8 mouse cellular contexts compared by ENCODE assay signal in the genomic region with DNA sequence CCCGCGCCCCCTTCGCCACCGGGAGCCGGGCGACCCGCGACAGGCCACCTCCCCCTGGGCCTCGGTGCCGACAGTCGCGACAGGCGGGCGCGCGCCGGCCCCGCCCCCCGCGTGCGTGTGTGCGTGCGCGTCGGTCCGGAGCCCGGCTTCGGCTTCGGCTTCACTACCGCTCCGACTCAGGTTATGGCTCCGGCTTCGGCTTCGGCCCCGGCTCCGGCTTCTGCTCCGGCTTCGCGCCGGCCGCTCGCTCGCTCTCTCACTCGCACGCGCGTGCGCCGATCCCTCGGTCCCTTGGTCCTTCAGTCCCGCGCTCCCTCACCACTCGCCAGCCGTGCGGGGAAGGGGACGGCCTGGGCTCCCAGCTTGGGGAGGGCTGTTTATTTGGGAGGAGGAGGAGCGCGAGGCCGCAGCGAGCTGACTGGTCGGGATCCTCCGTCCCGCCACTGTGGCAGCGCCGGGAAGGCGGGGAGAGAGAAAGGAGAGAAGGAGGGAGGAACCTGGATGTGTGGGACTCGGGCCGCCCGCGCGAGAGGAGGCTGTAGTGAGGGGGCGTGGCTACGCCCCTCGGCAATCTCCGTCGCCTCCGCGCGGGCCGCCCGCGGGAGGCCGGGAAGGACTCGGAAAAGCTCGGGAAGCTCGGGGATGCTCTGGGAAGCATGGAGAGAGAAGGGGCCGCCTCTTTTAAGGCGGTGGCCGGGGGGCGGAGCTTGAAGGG. TPM values are rescaled to one million over a fixed set of nuclear protein-coding genes. Genes with fewer than 3 reads are reported as not detected.
DNase-seq lines count a peak whose midpoint lies in the region; ATAC-seq lines count a peak whose summit lies in the region.

Gene Rbfox2, minus strand, starts transcription at position 458 of the 715 bp plus-strand sequence.

- DNase-seq in ES-CJ7 (ENCODE audit: low read depth, low spot score), result peak; percentile 96
- DNase-seq in c-Kit-positive CD71-positive TER-119-negative erythroid progenitor cells, embryonic 14.5 days (ENCODE audit: low read depth), result peak; percentile 16
- DNase-seq in forebrain, embryonic 14.5 days (ENCODE audit: low spot score), result peak; percentile 98
- peak; percentile 95 to 96 for DNase-seq in heart, postnatal 10 days
- peak; percentile 95 to 98 for DNase-seq in kidney, postnatal 4 days
- DNase-seq in thymus, adult 18-20 months, result peak; percentile 44 to 47

- H3K27me3 ChIP-seq in forebrain, embryonic 14.5 days (replicated peaks; ENCODE audit: control insufficient read depth, insufficient read depth, low read length), result no peaks in the 10 kb centered on the region
- peaks cover 60% of the 10 kb centered on the region for H3K27me3 ChIP-seq in liver, embryonic 15.5 days
- H3K27me3 ChIP-seq in neural tube, embryonic 14.5 days (ENCODE audit: control insufficient read depth, insufficient read depth, low read length), result no peaks in the 10 kb centered on the region; the same call in 1 of the 2 replicates

- peaks cover 17% of the 10 kb centered on the region for H3K4me1 ChIP-seq in forebrain, embryonic 14.5 days (ENCODE audit: control insufficient read depth, insufficient read depth, low read length)
- H3K4me1 ChIP-seq in liver, embryonic 15.5 days (replicated peaks), result peaks cover 16% of the 10 kb centered on the region
- peaks cover 23% of the 10 kb centered on the region for H3K4me1 ChIP-seq in neural tube, embryonic 14.5 days (ENCODE audit: control insufficient read depth, insufficient read depth, low read length)

- under 1% methylated on average over 89 of the region's 90 CpGs for WGBS in forebrain, embryonic 14.5 days
- WGBS in liver, embryonic 15.5 days (ENCODE audit: insufficient replicate concordance), result 1% methylated on average over 88 of the region's 90 CpGs
- under 1% methylated on average over 65 of the region's 90 CpGs for WGBS in neural tube, embryonic 14.5 days

- 0 out of 2 replicates have a peak, but pooled peaks cover under 1% of the 10 kb centered on the region for H3K36me3 ChIP-seq in forebrain, embryonic 14.5 days (ENCODE audit: control insufficient read depth, insufficient read depth, low read length)
- H3K36me3 ChIP-seq in liver, embryonic 15.5 days (replicated peaks), result no peaks in the 10 kb centered on the region
- H3K36me3 ChIP-seq in neural tube, embryonic 14.5 days (ENCODE audit: control insufficient read depth, insufficient read depth, low read length), result no peaks in the 10 kb centered on the region

- peak within 1 kb of the TSS; percentile 93 for H3K9ac ChIP-seq in forebrain, embryonic 14.5 days (ENCODE audit: low read length)
- peak within 1 kb of the TSS; percentile 40 for H3K9ac ChIP-seq in liver, embryonic 15.5 days
- peak within 1 kb of the TSS; percentile 87 for H3K9ac ChIP-seq in neural tube, embryonic 14.5 days (replicated peaks; ENCODE audit: low read depth, low read length)

- intact Hi-C loops in heart, postnatal 10 days (cut with DNase I), result no loop called here

- peak within 1 kb of the TSS; percentile 93 for H3K27ac ChIP-seq in forebrain, embryonic 14.5 days (ENCODE audit: low read depth, low read length)
- H3K27ac ChIP-seq in liver, embryonic 15.5 days (replicated peaks), result peak within 1 kb of the TSS; percentile 78
- peak within 1 kb of the TSS; percentile 98 for H3K27ac ChIP-seq in neural tube, embryonic 14.5 days (ENCODE audit: low read depth, low read length)

- peak; percentile 97 for ATAC-seq in forebrain, embryonic 14.5 days
- ATAC-seq in liver, embryonic 15.5 days (ENCODE audit: insufficient read depth), result peak; percentile 90
- ATAC-seq in neural tube, embryonic 14.5 days (ENCODE audit: low read depth), result peak; percentile 95

- H3K4me3 ChIP-seq in forebrain, embryonic 14.5 days (ENCODE audit: low read depth, low read length), result peak within 1 kb of the TSS; percentile 93
- peak within 1 kb of the TSS; percentile 63 for H3K4me3 ChIP-seq in liver, embryonic 15.5 days (replicated peaks)
- peak within 1 kb of the TSS; percentile 89 for H3K4me3 ChIP-seq in neural tube, embryonic 14.5 days (ENCODE audit: low read depth, low read length)

- H3K9me3 ChIP-seq in forebrain, embryonic 14.5 days (replicated peaks; ENCODE audit: control insufficient read depth, low read length), result no peaks in the 10 kb centered on the region
- no peaks in the 10 kb centered on the region for H3K9me3 ChIP-seq in liver, embryonic 15.5 days (replicated peaks)
- no peaks in the 10 kb centered on the region for H3K9me3 ChIP-seq in neural tube, embryonic 14.5 days (ENCODE audit: control insufficient read depth, low read length)

- peak within 1 kb of the TSS; percentile 63 for H3K4me2 ChIP-seq in forebrain, embryonic 14.5 days (ENCODE audit: low read length)
- H3K4me2 ChIP-seq in liver, embryonic 15.5 days, result peak within 1 kb of the TSS; percentile 74
- peak within 1 kb of the TSS; percentile 52 for H3K4me2 ChIP-seq in neural tube, embryonic 14.5 days (ENCODE audit: low read depth, low read length)

RNA-seq across cellular contexts. Expression of gene Rbfox2, which starts in this region (rescaled TPM):
- polyA plus RNA-seq in forebrain, embryonic 14.5 days (2014; fragmentation: Nextera tagmentation; extraction: Ambion mirVana), result 186 and 229 TPM in 2 replicates
- 100 to 1,000 TPM; 134 to 153 TPM for total RNA-seq in heart, postnatal 10 days (2021)
- polyA plus RNA-seq in liver, embryonic 15.5 days (2015; fragmentation: Nextera tagmentation; extraction: Ambion mirVana), result 9.8 and 10.8 TPM in 2 replicates
- polyA plus RNA-seq in neural tube, embryonic 14.5 days (2014; fragmentation: Nextera tagmentation; extraction: Ambion mirVana), result 159 and 208 TPM in 2 replicates

Comparison
In these comparisons a context has a peak if more than half of its experiments do, and no peak if none do; other contexts are left out.
1. Peak in every context shown above with its lines: DNase-seq, ATAC-seq, H3K4me3 ChIP-seq and H3K27ac ChIP-seq.
2. RNA of gene Rbfox2 (polyA plus RNA-seq): 159 to 208 TPM in neural tube, embryonic 14.5 days and 186 to 229 TPM in forebrain, embryonic 14.5 days; 9.8 to 10.8 TPM in liver, embryonic 15.5 days; every median in the first group is over 10 times any median in the second.
3. DNase-seq: peak in every context shown above with its lines; median percentile 98 in forebrain, embryonic 14.5 days; 96 in kidney, postnatal 4 days; 96 in ES-CJ7; 96 in heart, postnatal 10 days; 46 in thymus, adult 18-20 months; 16 in c-Kit-positive CD71-positive TER-119-negative erythroid progenitor cells, embryonic 14.5 days.
4. H3K9ac ChIP-seq: peak in every context shown above with its lines; median percentile 93 in forebrain, embryonic 14.5 days; 87 in neural tube, embryonic 14.5 days; 40 in liver, embryonic 15.5 days.